Mouse (Mus musculus) embryo, embryonic 10 days (tissue): ENCODE results near the gene Gbx1.

Source experiments
- DNase-seq: peaks from one replicate; pipeline ENCODE4 v3.0.0-alpha.2; 2015; ENCODE audit warnings: low spot score

Gbx1 gene

GRCm38 (mm10) chr5:24477909-24478308 lies 49.1 kb downstream of the Gbx1 start:
- DNase-seq: no peak

- DNase-seq: no peak
Observed at GRCm38 (mm10) chr5:24475476-24476241, 51.3 kb downstream of the Gbx1 start.

- peak; percentile 58 for DNase-seq
Observed at GRCm38 (mm10) chr5:24474723-24475261, 52.2 kb downstream of the Gbx1 start.

- DNase-seq: peak; percentile 69
Observed at GRCm38 (mm10) chr5:24474025-24474722, 52.8 kb downstream of the Gbx1 start.

GRCm38 (mm10) chr5:24472884-24473619 lies 54.0 kb downstream of the Gbx1 start:
- no peak for DNase-seq

- peak; percentile 91 for DNase-seq
Observed at GRCm38 (mm10) chr5:24470600-24470999, 56.4 kb downstream of the Gbx1 start.

GRCm38 (mm10) chr5:24466762-24467161 lies 60.2 kb downstream of the Gbx1 start:
- no peak for DNase-seq

- no peak for DNase-seq
Observed at GRCm38 (mm10) chr5:24455613-24456012, 71.4 kb downstream of the Gbx1 start.

- DNase-seq: no peak
Observed at GRCm38 (mm10) chr5:24455076-24455475, 71.9 kb downstream of the Gbx1 start.

- no peak for DNase-seq
Observed at GRCm38 (mm10) chr5:24453985-24454303, 73.1 kb downstream of the Gbx1 start.

GRCm38 (mm10) chr5:24453283-24453984 lies 73.6 kb downstream of the Gbx1 start:
- peak; percentile 60 for DNase-seq
